Mouse (Mus musculus) hindbrain, postnatal 0 days (tissue): Measurements from ENCODE around the gene Otx2. TPM values are rescaled to one million over a fixed set of nuclear protein-coding genes. Genes with fewer than 3 reads are reported as not detected.
A peak's percentile ranks its signal among the peaks of the same experiment; 100 is the strongest.

Source experiments
- ATAC-seq: fragments of 200-750 bp; cut with Nextera tagmentation; 2 replicates; pipeline ENCODE4 v1.8.0; 2017; ENCODE audit warnings: mild to moderate bottlenecking, moderate TSS enrichment, moderate library complexity
- DNase-seq: peaks from one replicate; pipeline ENCODE4 v3.0.0-alpha.2; 2015; ENCODE audit warnings: low spot score
- H3K27ac ChIP-seq: fragments of 300-500 bp; sonication (generic); 2 replicates; pipeline ENCODE4 v1.5.1; 2014; ENCODE audit warnings: mild to moderate bottlenecking
- H3K27me3 ChIP-seq: fragments of 300-500 bp; sonication (generic); 2 replicates; pipeline ENCODE4 v1.6.1; 2014; ENCODE audit warnings: low read length, mixed read lengths; ENCODE audit not compliant: insufficient read depth
- H3K36me3 ChIP-seq: fragments of 300-500 bp; sonication (generic); 2 replicates; pipeline ENCODE4 v1.6.1; 2014; ENCODE audit warnings: low read length, mixed read lengths; ENCODE audit not compliant: insufficient read depth
- H3K4me1 ChIP-seq: fragments of 300-500 bp; sonication (generic); 2 replicates; pipeline ENCODE4 v1.6.1; 2014; ENCODE audit warnings: antibody characterized with exemption, low read length, mixed read lengths; ENCODE audit not compliant: insufficient read depth
- H3K4me2 ChIP-seq: fragments of 300-500 bp; sonication (generic); 2 replicates; pipeline ENCODE4 v1.6.1; 2014; ENCODE audit warnings: low read depth, mild to moderate bottlenecking, low read length, moderate library complexity, mixed read lengths
- H3K4me3 ChIP-seq: fragments of 300-500 bp; sonication (generic); 2 replicates; pipeline ENCODE4 v1.5.1; 2014; ENCODE audit warnings: low read length
- H3K9ac ChIP-seq: fragments of 300-500 bp; sonication (generic); replicated peaks from 2 replicates; pipeline ENCODE4 v1.6.1; 2014; ENCODE audit warnings: mild to moderate bottlenecking, low read length, moderate library complexity, mixed read lengths
- H3K9me3 ChIP-seq: fragments of 300-500 bp; sonication (generic); 2 replicates; pipeline ENCODE4 v1.6.1; 2016; ENCODE audit warnings: low read length, mixed read lengths
- CTCF ChIP-seq: IDR thresholded peaks from 2 replicates; pipeline ENCODE4 v1.5.1; 2016; ENCODE audit warnings: antibody characterized with exemption, control low read depth, low read depth
- WGBS: fragments of 180-500 bp; shearing (Covaris S2); extraction: QIAGEN DNeasy Blood & Tissue Kit; methylation state at CpG from one replicate; pipeline ENCODE4 v1.1.7; 2014; 5-methylcytosine and 5-hydroxymethylcytosine counted together
- polyA plus RNA-seq: library from polyadenylated mRNA; unstranded; fragments of >200 nt; fragmentation: Nextera tagmentation; extraction: Ambion mirVana; gene quantifications from 2 replicates; pipeline ENCODE4 v1.2.1, GENCODE M21; 2015
- total RNA-seq: library from RNA; depleted of rRNA; stranded (reverse); fragments of >200 nt; gene quantifications from 2 replicates; pipeline ENCODE4 v1.2.3, GENCODE M21; 2014

The Otx2 gene
- total and polyA plus RNA-seq, 2 experiments from 2014 or later, result 33.2 to 48.4 TPM

- Histone ChIP-seq H3K9me3 (no peaks in the 10 kb centered on the region), H3K9ac (no peak overlapping the region), H3K4me1 (no peaks in the 10 kb centered on the region), H3K4me3 (no peak overlapping the region), H3K27ac (no peak overlapping the region), H3K27me3 (peaks cover 69% of the 10 kb centered on the region), H3K4me2 (0 out of 2 replicates have a peak overlapping the region, but pooled peaks have one; percentile 6), H3K36me3 (no peaks in the 10 kb centered on the region)
- no peak for DNase-seq
- 9% methylated on average over 20 of the region's 20 CpGs for WGBS
- ATAC-seq, result 0 out of 2 replicates have a peak, but pooled peaks have one; percentile 17
- no peak for TF ChIP-seq CTCF
Measured at GRCm38 (mm10) chr14:48654551-48655072, 19.0 kb downstream of the Otx2 start.

GRCm38 (mm10) chr14:48653676-48654510 is 19.7 kb downstream of the Otx2 start:
- DNase-seq (no peak), ATAC-seq (no peak)
- no peaks in the 10 kb centered on the region for H3K4me1 ChIP-seq
- H3K27ac ChIP-seq, result no peak overlapping the region
- H3K36me3 ChIP-seq, result no peaks in the 10 kb centered on the region
- no peaks in the 10 kb centered on the region for H3K9me3 ChIP-seq
- TF ChIP-seq CTCF, result no peak
- no peak overlapping the region for H3K9ac ChIP-seq
- WGBS, result 11% methylated on average over 22 of the region's 22 CpGs
- no peak overlapping the region for H3K4me2 ChIP-seq
- no peak overlapping the region for H3K4me3 ChIP-seq
- H3K27me3 ChIP-seq, result peaks cover 62% of the 10 kb centered on the region

GRCm38 (mm10) chr14:48653081-48653480 is 20.5 kb downstream of the Otx2 start:
- no peak for TF ChIP-seq CTCF
- 62% methylated on average over 3 of the region's 3 CpGs for WGBS
- Histone ChIP-seq H3K27me3 (peaks cover 54% of the 10 kb centered on the region), H3K9me3 (no peaks in the 10 kb centered on the region), H3K36me3 (no peaks in the 10 kb centered on the region), H3K4me3 (no peak overlapping the region), H3K27ac (no peak overlapping the region), H3K9ac (no peak overlapping the region), H3K4me1 (no peaks in the 10 kb centered on the region), H3K4me2 (no peak overlapping the region)
- DNase-seq (no peak), ATAC-seq (no peak)

- Histone ChIP-seq H3K9ac (no peak overlapping the region), H3K4me2 (no peak overlapping the region), H3K9me3 (no peaks in the 10 kb centered on the region), H3K4me3 (no peak overlapping the region), H3K27ac (no peak overlapping the region), H3K27me3 (peaks cover 46% of the 10 kb centered on the region), H3K4me1 (no peaks in the 10 kb centered on the region), H3K36me3 (no peaks in the 10 kb centered on the region)
- DNase-seq (no peak), ATAC-seq (peak; percentile 36; the same call in 1 of the 2 replicates)
- no peak for TF ChIP-seq CTCF
- 16% methylated on average over 12 of the region's 12 CpGs for WGBS
Measured at GRCm38 (mm10) chr14:48652256-48652655, 21.4 kb downstream of the Otx2 start.

- H3K9ac ChIP-seq, result no peak overlapping the region
- no peaks in the 10 kb centered on the region for H3K36me3 ChIP-seq
- H3K4me1 ChIP-seq, result no peaks in the 10 kb centered on the region
- H3K27ac ChIP-seq, result no peak overlapping the region
- no peaks in the 10 kb centered on the region for H3K9me3 ChIP-seq
- 3% methylated on average over 26 of the region's 26 CpGs for WGBS
- ATAC-seq (peak; percentile 60), DNase-seq (no peak)
- H3K4me3 ChIP-seq, result no peak overlapping the region
- TF ChIP-seq CTCF, result no peak
- H3K27me3 ChIP-seq, result peaks cover 40% of the 10 kb centered on the region
- peak overlapping the region; percentile 24; the same call in 1 of the 2 replicates for H3K4me2 ChIP-seq
Measured at GRCm38 (mm10) chr14:48651471-48652211, 22.0 kb downstream of the Otx2 start.

- no peak overlapping the region for H3K4me3 ChIP-seq
- no peak for ATAC-seq
- no peaks in the 10 kb centered on the region for H3K36me3 ChIP-seq
- no peak overlapping the region for H3K27ac ChIP-seq
- no peaks in the 10 kb centered on the region for H3K4me1 ChIP-seq
- no peak overlapping the region for H3K9ac ChIP-seq
- H3K27me3 ChIP-seq, result no peaks in the 10 kb centered on the region
- no peak for TF ChIP-seq CTCF
- 69% methylated on average over 12 of the region's 12 CpGs for WGBS
- no peaks in the 10 kb centered on the region for H3K9me3 ChIP-seq
- DNase-seq, result no peak
- no peak overlapping the region for H3K4me2 ChIP-seq
Measured at GRCm38 (mm10) chr14:48641462-48642395, 31.9 kb downstream of the Otx2 start.
